Mouse (Mus musculus) myocyte (in vitro differentiated cells): ENCODE results near the gene Efhd1.

ENCODE experiments used
- POLR2A ChIP-seq: IDR thresholded peaks from one replicate; pipeline ENCODE4 v1.6.1; 2011; ENCODE audit warnings: low read depth, mild to moderate bottlenecking, control low read depth, moderate library complexity; ENCODE audit not compliant: insufficient read length
- TCF12 ChIP-seq: IDR thresholded peaks from one replicate; pipeline ENCODE4 v1.6.1; 2011; ENCODE audit warnings: mild to moderate bottlenecking, control low read depth; ENCODE audit not compliant: poor library complexity, insufficient read depth, severe bottlenecking

DNA sequence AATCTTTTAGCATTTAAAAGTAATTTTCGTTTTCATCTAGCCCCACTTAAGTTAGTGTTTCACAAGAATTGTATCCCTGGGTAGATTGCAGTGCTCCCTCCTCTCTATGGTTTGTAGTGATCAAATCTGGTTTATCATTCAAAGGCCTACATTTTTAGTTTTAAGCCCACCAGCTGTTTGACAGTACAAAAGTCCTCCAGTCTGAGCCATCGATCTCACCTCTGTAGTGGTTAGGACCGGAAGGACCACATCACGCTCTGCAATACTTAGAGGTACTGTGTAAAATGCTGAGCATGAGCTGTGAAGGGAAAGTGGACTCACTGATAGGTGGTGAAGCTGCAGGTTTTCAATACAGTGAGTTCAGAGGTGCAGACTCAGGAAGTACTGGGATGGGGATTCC lies 49.4 kb upstream of the Efhd1 start:
- no peak for TF ChIP-seq TCF12
- no peak for TF ChIP-seq POLR2A
